Mouse (Mus musculus): ENCODE data around the gene Abcg4.

The Abcg4 gene

GRCm38 (mm10) chr9:44269077-44269476 lies 19.3 kb downstream of the Abcg4 start:
- DNase-seq, result no peak

GRCm38 (mm10) chr9:44268432-44268831 lies 20.0 kb downstream of the Abcg4 start, which contains the start of gene Nlrx1:
Gene Nlrx1, minus strand, starts transcription at chr9:44268599.
- DNase-seq, result no peak

GRCm38 (mm10) chr9:44268027-44268360 lies 20.4 kb downstream of the Abcg4 start:
- peak; percentile 82 for DNase-seq

- DNase-seq, result no peak
Observed at GRCm38 (mm10) chr9:44267319-44268026, 20.9 kb downstream of the Abcg4 start.

- no peak for DNase-seq
Observed at GRCm38 (mm10) chr9:44266478-44267226, 21.8 kb downstream of the Abcg4 start.

- no peak for DNase-seq
Observed at GRCm38 (mm10) chr9:44261388-44261787, 27.0 kb downstream of the Abcg4 start.

GRCm38 (mm10) chr9:44259014-44259413 lies 29.4 kb downstream of the Abcg4 start:
- no peak for DNase-seq

- no peak for DNase-seq
Observed at GRCm38 (mm10) chr9:44256213-44256612, 32.2 kb downstream of the Abcg4 start.

- DNase-seq, result no peak
Observed at GRCm38 (mm10) chr9:44255136-44255521, 33.3 kb downstream of the Abcg4 start.

- DNase-seq, result no peak
Observed at GRCm38 (mm10) chr9:44254508-44255135, 33.8 kb downstream of the Abcg4 start.

- DNase-seq, result no peak
Observed at GRCm38 (mm10) chr9:44253441-44253840, 35.0 kb downstream of the Abcg4 start.

- DNase-seq, result no peak
Observed at GRCm38 (mm10) chr9:44251314-44251713, 37.1 kb downstream of the Abcg4 start, which contains the start of gene Pdzd3. Gene Pdzd3, minus strand, starts transcription at chr9:44251471.

- no peak for DNase-seq
Observed at GRCm38 (mm10) chr9:44250445-44250844, 38.0 kb downstream of the Abcg4 start.

GRCm38 (mm10) chr9:44249181-44250146 lies 39.0 kb downstream of the Abcg4 start:
- DNase-seq, result no peak

- DNase-seq, result no peak
Observed at GRCm38 (mm10) chr9:44247907-44248306, 40.5 kb downstream of the Abcg4 start.

GRCm38 (mm10) chr9:44243621-44244020 lies 44.8 kb downstream of the Abcg4 start:
- DNase-seq, result no peak

GRCm38 (mm10) chr9:44241418-44241817 lies 47.0 kb downstream of the Abcg4 start:
- DNase-seq, result no peak

- DNase-seq, result no peak
Observed at GRCm38 (mm10) chr9:44240911-44241310, 47.5 kb downstream of the Abcg4 start.

- no peak for DNase-seq
Observed at GRCm38 (mm10) chr9:44240399-44240798, 48.0 kb downstream of the Abcg4 start, which contains the start of gene Ccdc153. Gene Ccdc153, plus strand, starts transcription at chr9:44240676.

- peak; percentile 27 for DNase-seq
Observed at GRCm38 (mm10) chr9:44239447-44239846, 49.0 kb downstream of the Abcg4 start.

- no peak for DNase-seq
Observed at GRCm38 (mm10) chr9:44238501-44239190, 49.8 kb downstream of the Abcg4 start.

GRCm38 (mm10) chr9:44237128-44237527 lies 51.3 kb downstream of the Abcg4 start:
- no peak for DNase-seq

Measured in cerebellum, adult 11 months (tissue).